Mouse (Mus musculus) heart, postnatal 0 days (tissue): ENCODE results near the gene AI464131. TPM values are rescaled to one million over a fixed set of nuclear protein-coding genes. Genes with fewer than 3 reads are reported as not detected.
A peak's percentile ranks its signal among the peaks of the same experiment; 100 is the strongest.

ENCODE experiments used
- ATAC-seq: fragments of 200-750 bp; cut with Nextera tagmentation; 2 replicates; pipeline ENCODE4 v1.8.0; 2017; ENCODE audit warnings: low read depth, moderate number of reproducible peaks, moderate library complexity; ENCODE audit not compliant: insufficient read depth
- DNase-seq: peaks from one replicate; pipeline ENCODE4 v3.0.0-alpha.2; 2016; ENCODE audit warnings: low spot score
- H3K27ac ChIP-seq: fragments of 300-500 bp; sonication (generic); 2 replicates; pipeline ENCODE4 v1.5.1; 2014; ENCODE audit warnings: low read depth, mild to moderate bottlenecking
- H3K27me3 ChIP-seq: fragments of 300-500 bp; sonication (generic); 2 replicates; pipeline ENCODE4 v1.6.1; 2014; ENCODE audit warnings: low read length, mixed read lengths; ENCODE audit not compliant: control insufficient read depth, insufficient read depth
- H3K36me3 ChIP-seq: fragments of 300-500 bp; sonication (generic); replicated peaks from 2 replicates; pipeline ENCODE4 v1.6.1; 2014; ENCODE audit warnings: low read length, mixed read lengths; ENCODE audit not compliant: control insufficient read depth, insufficient read depth
- H3K4me1 ChIP-seq: fragments of 300-500 bp; sonication (generic); 2 replicates; pipeline ENCODE4 v1.6.1; 2014; ENCODE audit warnings: antibody characterized with exemption; ENCODE audit not compliant: control insufficient read depth, insufficient read depth
- H3K4me2 ChIP-seq: fragments of 300-500 bp; sonication (generic); 2 replicates; pipeline ENCODE4 v1.6.1; 2014; ENCODE audit warnings: low read depth, mild to moderate bottlenecking, low read length, moderate library complexity
- H3K4me3 ChIP-seq: fragments of 300-500 bp; sonication (generic); 2 replicates; pipeline ENCODE4 v1.5.1; 2014; ENCODE audit warnings: low read depth, low read length
- H3K9ac ChIP-seq: fragments of 300-500 bp; sonication (generic); replicated peaks from 2 replicates; pipeline ENCODE4 v1.6.1; 2014; ENCODE audit warnings: low read depth, low read length, mixed read lengths
- H3K9me3 ChIP-seq: fragments of 300-500 bp; sonication (generic); replicated peaks from 2 replicates; pipeline ENCODE4 v1.6.1; 2016; ENCODE audit warnings: low read length; ENCODE audit not compliant: control insufficient read depth
- CTCF ChIP-seq: IDR thresholded peaks from 2 replicates; pipeline ENCODE4 v1.5.1; 2016; ENCODE audit warnings: antibody characterized with exemption, control low read depth, low read depth
- EP300 ChIP-seq: IDR thresholded peaks from 2 replicates; pipeline ENCODE4 v1.6.1; 2016; ENCODE audit warnings: antibody characterized with exemption, low read depth
- WGBS: fragments of 180-500 bp; shearing (Covaris S2); extraction: QIAGEN DNeasy Blood & Tissue Kit; methylation state at CpG from one replicate; pipeline ENCODE4 v1.1.7; 2014; 5-methylcytosine and 5-hydroxymethylcytosine counted together
- polyA plus RNA-seq: library from polyadenylated mRNA; unstranded; fragments of >200 nt; fragmentation: Nextera tagmentation; extraction: Ambion mirVana; gene quantifications from 2 replicates; pipeline ENCODE4 v1.2.1, GENCODE M21; 2015
- total RNA-seq: library from RNA; depleted of rRNA; stranded (reverse); fragments of >200 nt; gene quantifications from 2 replicates; pipeline ENCODE4 v1.2.3, GENCODE M21; 2014; ENCODE audit warnings: low replicate concordance

Gene AI464131
- total and polyA plus RNA-seq, 2 experiments from 2014 or later = 2.5 to 6.3 TPM

DNA sequence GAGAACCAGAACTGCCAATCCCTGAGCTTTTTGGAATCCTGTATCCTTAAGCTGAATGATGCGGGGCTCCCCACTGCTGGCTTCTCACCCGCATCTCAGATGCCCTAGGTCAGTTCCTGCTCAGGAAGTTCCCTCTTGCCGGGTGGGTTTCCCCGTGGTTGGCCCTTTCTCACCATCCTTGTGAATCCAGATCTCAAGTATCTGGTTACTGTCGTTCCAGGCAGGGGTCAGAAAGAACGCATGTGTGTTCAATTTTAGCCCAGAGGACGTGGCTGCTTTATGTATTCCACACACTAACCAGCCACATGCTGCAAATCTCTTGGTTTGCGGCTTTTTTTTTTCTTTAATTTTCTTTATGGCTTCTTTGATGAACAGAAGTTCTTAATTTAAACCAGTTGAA, 10.8 kb upstream of the AI464131 start:
- 20% methylated on average over 8 of the region's 8 CpGs for WGBS
- Histone ChIP-seq H3K9me3 (no peaks in the 10 kb centered on the region), H3K4me2 (no peak overlapping the region), H3K9ac (no peak overlapping the region), H3K4me3 (no peak overlapping the region), H3K27me3 (peaks cover 21% of the 10 kb centered on the region; the same call in 1 of the 2 replicates), H3K27ac (no peak overlapping the region), H3K36me3 (no peaks in the 10 kb centered on the region), H3K4me1 (no peaks in the 10 kb centered on the region)
- DNase-seq = no peak
- TF ChIP-seq CTCF = no peak
- no peak for TF ChIP-seq EP300
- no peak for ATAC-seq

DNA sequence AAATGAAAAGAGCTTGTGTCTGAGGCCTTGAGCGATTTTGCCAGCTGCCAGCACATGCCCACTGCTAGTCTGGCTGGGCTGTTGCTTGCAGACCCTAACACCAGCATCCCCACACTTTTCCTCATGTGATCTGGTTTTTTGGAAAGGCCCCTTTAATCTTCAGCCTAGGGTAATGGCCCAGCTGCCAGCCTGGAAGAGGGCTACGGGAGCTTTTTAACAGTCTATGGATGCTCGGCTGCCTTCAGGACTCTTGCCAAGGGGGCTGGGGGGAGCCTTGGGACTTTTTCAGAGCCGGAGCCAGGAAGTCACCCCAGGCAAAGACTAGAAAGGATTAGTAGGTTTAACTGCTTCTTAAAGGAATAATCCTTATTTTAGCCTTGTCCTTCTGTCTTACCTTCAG, 10.4 kb upstream of the AI464131 start:
- Histone ChIP-seq H3K36me3 (no peaks in the 10 kb centered on the region), H3K27me3 (peaks cover 25% of the 10 kb centered on the region), H3K4me2 (no peak overlapping the region), H3K4me3 (no peak overlapping the region), H3K9ac (no peak overlapping the region), H3K9me3 (no peaks in the 10 kb centered on the region), H3K27ac (no peak overlapping the region), H3K4me1 (no peaks in the 10 kb centered on the region)
- TF ChIP-seq CTCF = no peak
- no peak for TF ChIP-seq EP300
- ATAC-seq (no peak), DNase-seq (no peak)
- WGBS = 36% methylated on average over 4 of the region's 4 CpGs

DNA sequence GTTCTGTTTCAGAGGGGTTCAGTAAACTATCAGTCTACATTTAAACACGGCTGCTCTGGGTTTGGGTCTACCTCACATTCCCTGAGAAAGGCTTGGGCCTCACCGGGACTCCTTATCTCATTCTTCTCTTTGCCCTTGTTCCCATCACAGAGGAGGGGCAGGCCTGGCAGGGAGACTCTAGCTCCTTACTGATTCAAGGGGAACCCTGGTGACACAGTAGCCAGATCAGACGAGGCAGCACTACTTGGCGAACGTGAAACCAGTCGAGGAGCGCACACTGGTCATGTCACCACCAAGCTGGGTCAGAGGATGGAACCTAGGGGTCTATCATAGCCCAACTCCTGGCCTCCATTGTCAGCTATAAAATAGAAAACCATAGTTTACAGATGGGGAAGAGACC, 5.1 kb upstream of the AI464131 start:
- Histone ChIP-seq H3K27ac (no peak overlapping the region), H3K27me3 (peaks cover 33% of the 10 kb centered on the region), H3K4me2 (no peak overlapping the region), H3K4me1 (peaks cover 14% of the 10 kb centered on the region), H3K4me3 (no peak overlapping the region), H3K9ac (no peak overlapping the region), H3K9me3 (no peaks in the 10 kb centered on the region), H3K36me3 (no peaks in the 10 kb centered on the region)
- no peak for TF ChIP-seq CTCF
- no peak for TF ChIP-seq EP300
- WGBS = 47% methylated on average over 7 of the region's 7 CpGs
- DNase-seq (no peak), ATAC-seq (no peak)

DNA sequence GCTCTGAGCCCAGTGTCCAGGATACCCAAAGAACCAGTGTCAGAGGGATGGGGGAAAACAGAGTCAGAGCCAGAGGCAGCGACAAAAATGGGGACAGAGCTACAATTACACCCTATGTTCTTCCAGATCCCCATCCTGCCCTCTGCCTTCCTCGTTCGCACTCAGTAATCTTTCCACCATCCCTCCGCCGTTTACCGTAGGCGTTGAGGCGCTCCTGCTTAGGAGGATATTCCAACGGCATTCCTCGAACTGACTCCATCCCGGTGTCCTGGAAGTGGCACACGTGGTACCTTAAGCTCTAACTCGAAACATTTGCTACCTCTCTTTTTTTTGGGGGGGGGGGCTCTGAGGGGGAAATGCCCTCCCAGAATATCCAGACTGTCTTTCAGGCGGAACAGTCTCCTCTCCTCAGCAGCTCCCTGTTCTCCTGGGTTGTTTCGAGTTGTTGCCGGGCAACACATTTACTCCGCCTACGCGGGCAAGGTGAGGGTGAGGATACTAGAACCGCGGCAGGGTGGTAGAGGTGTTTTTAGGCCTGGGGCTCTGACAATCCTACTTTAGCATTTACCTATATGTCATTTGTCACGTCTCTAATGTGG, 4.5 kb upstream of the AI464131 start:
- Histone ChIP-seq H3K27ac (no peak overlapping the region), H3K9ac (peak overlapping the region; percentile 46), H3K4me1 (peaks cover 17% of the 10 kb centered on the region), H3K36me3 (no peaks in the 10 kb centered on the region), H3K9me3 (no peaks in the 10 kb centered on the region), H3K4me3 (peak overlapping the region; percentile 46), H3K4me2 (peak overlapping the region; percentile 75), H3K27me3 (peaks cover 33% of the 10 kb centered on the region)
- ATAC-seq = no peak
- DNase-seq = no peak
- no peak for TF ChIP-seq CTCF
- no peak for TF ChIP-seq EP300
- WGBS = 8% methylated on average over 22 of the region's 22 CpGs

DNA sequence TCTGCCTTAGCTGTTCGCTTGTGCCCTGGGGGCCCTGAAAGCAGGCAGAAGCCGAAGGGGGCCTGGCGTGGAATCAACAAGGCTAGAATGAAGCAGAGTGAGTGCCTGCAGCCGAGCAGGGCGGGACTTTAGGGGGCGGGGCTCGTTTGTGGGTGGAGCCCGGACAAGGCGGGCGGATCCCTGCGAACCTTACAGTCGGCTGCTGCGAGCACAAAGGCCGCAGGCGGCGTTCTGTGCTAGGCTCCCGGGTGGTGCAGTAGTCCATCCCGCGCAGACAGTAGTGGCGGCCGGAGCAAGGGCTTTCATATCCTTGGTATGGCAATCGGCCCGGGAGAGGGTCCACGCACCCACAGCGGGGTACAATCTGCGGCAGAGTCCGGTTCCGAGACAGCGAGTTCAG, 4.0 kb upstream of the AI464131 start:
- Histone ChIP-seq H3K4me1 (peaks cover 21% of the 10 kb centered on the region), H3K9ac (peak overlapping the region; percentile 46), H3K4me2 (peak overlapping the region; percentile 75), H3K9me3 (no peaks in the 10 kb centered on the region), H3K27me3 (peaks cover 38% of the 10 kb centered on the region), H3K27ac (no peak overlapping the region), H3K36me3 (no peaks in the 10 kb centered on the region), H3K4me3 (peak overlapping the region; percentile 46)
- TF ChIP-seq CTCF (no peak), EP300 (no peak)
- ATAC-seq = peak; percentile 59
- DNase-seq = peak; percentile 66
- WGBS = under 1% methylated on average over 29 of the region's 29 CpGs

DNA sequence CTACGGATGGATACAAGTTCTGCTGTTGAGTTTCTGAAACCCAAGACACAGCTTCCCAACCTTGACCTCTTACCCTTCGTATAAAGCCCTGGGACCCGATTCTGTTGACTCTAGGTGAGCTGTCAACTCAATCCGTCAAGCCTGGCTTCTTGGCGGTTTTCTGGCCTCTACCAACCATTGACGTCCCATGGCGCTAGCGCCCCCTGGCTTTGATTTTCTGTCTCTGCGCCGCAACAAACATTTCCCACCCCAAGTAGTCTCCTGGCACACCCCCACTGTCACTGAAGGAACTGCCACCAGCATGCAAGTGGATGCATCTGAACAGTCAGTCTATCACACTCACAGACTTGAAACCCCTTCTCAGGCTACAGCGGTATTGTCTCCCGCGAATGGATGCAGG, 3.3 kb upstream of the AI464131 start:
- no peaks in the 10 kb centered on the region for H3K9me3 ChIP-seq
- H3K27ac ChIP-seq = no peak overlapping the region
- peaks cover 38% of the 10 kb centered on the region for H3K27me3 ChIP-seq
- H3K4me3 ChIP-seq = peak overlapping the region; percentile 46; the same call in 1 of the 2 replicates
- no peak for ATAC-seq
- no peak overlapping the region for H3K9ac ChIP-seq
- peak; percentile 41 for DNase-seq
- WGBS = 14% methylated on average over 13 of the region's 13 CpGs
- no peaks in the 10 kb centered on the region for H3K36me3 ChIP-seq
- H3K4me1 ChIP-seq = peaks cover 21% of the 10 kb centered on the region
- TF ChIP-seq EP300 (no peak), CTCF (peak; percentile 58)
- peak overlapping the region; percentile 75 for H3K4me2 ChIP-seq
